Mouse (Mus musculus) liver, embryonic 16.5 days (tissue): ENCODE measurements around the gene Lcn12. TPM values are rescaled to one million over a fixed set of nuclear protein-coding genes. Genes with fewer than 3 reads are reported as not detected.

Experiments
- ATAC-seq: fragments of 200-750 bp; cut with Nextera tagmentation; 2 replicates; pipeline ENCODE4 v1.8.0; 2017; ENCODE audit warnings: low read depth, mild to moderate bottlenecking, moderate number of reproducible peaks, moderate library complexity
- H3K27ac ChIP-seq: fragments of 300-500 bp; sonication (generic); 2 replicates; pipeline ENCODE4 v1.5.1; 2014; ENCODE audit warnings: mild to moderate bottlenecking, low read length
- H3K27me3 ChIP-seq: fragments of 300-500 bp; sonication (generic); 2 replicates; pipeline ENCODE4 v1.6.1; 2014; ENCODE audit warnings: low read depth, low read length, mixed read lengths; ENCODE audit not compliant: control insufficient read depth, insufficient read depth
- H3K36me3 ChIP-seq: fragments of 300-500 bp; sonication (generic); 2 replicates; pipeline ENCODE4 v1.6.1; 2014; ENCODE audit warnings: mild to moderate bottlenecking; ENCODE audit not compliant: control insufficient read depth, insufficient read depth
- H3K4me1 ChIP-seq: fragments of 300-500 bp; sonication (generic); 2 replicates; pipeline ENCODE4 v1.6.1; 2014; ENCODE audit warnings: low read depth, low read length, mixed read lengths; ENCODE audit not compliant: control insufficient read depth
- H3K4me2 ChIP-seq: fragments of 300-500 bp; sonication (generic); 2 replicates; pipeline ENCODE4 v1.6.1; 2014; ENCODE audit warnings: low read depth, low read length, mixed read lengths
- H3K4me3 ChIP-seq: fragments of 300-500 bp; sonication (generic); 2 replicates; pipeline ENCODE4 v1.5.1; 2014; ENCODE audit warnings: low read depth, mild to moderate bottlenecking, low read length
- H3K9ac ChIP-seq: fragments of 300-500 bp; sonication (generic); 2 replicates; pipeline ENCODE4 v1.6.1; 2014; ENCODE audit warnings: low read depth, low read length
- H3K9me3 ChIP-seq: fragments of 300-500 bp; sonication (generic); replicated peaks from 2 replicates; pipeline ENCODE4 v1.6.1; 2016; ENCODE audit warnings: low read length; ENCODE audit not compliant: control insufficient read depth
- WGBS: fragments of 180-500 bp; shearing (Covaris S2); extraction: QIAGEN DNeasy Blood & Tissue Kit; methylation state at CpG from one replicate; pipeline ENCODE4 v1.1.7; 2014; ENCODE audit not compliant: insufficient replicate concordance; 5-methylcytosine and 5-hydroxymethylcytosine counted together
- polyA plus RNA-seq: library from polyadenylated mRNA; unstranded; fragments of >200 nt; fragmentation: Nextera tagmentation; extraction: Ambion mirVana; gene quantifications from 2 replicates; pipeline ENCODE4 v1.2.1, GENCODE M21; 2015

Lcn12 gene
- polyA plus RNA-seq, 1 experiment from 2014 or later = not detected

DNA sequence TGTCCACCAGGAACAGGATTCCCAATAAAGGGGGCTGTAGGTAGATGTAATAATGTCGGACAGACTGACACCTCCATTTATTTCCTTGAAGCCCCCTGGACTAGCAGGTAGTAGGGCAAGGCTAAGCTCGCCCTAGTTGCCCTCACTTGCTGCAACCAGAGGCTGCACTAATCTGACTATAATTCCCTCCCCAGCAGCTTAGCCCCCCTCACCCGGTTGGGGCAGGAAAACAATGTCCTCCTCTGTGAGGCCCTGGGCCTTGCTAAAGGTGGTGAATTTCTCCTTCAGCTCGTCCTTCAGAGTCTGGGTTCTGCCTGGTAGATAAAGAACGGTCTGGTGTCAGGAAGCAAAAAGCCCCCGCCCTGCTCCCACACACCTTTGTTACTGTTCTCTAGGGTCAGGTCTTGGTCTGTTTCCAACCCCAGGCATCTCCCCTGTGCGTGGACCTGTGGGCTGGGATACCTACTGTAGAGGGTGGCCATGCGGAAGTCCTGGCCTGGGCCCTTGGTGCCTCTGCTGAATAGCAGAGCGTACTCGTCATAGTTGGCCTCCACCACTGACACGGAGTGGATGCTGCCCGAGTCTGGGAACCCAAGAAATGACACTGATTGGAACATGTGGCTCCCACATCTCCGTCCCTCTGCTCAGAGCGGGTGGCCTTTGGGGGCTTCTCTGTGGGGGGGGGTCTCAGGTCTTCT is 26.0 kb downstream of the Lcn12 start:
- Histone ChIP-seq H3K4me1 (no peaks in the 10 kb centered on the region), H3K36me3 (no peaks in the 10 kb centered on the region), H3K27ac (no peak overlapping the region), H3K9ac (no peak overlapping the region), H3K4me2 (no peak overlapping the region), H3K27me3 (no peaks in the 10 kb centered on the region), H3K4me3 (no peak overlapping the region), H3K9me3 (no peaks in the 10 kb centered on the region)
- ATAC-seq = no peak
- 56% methylated on average over 14 of the region's 14 CpGs for WGBS

DNA sequence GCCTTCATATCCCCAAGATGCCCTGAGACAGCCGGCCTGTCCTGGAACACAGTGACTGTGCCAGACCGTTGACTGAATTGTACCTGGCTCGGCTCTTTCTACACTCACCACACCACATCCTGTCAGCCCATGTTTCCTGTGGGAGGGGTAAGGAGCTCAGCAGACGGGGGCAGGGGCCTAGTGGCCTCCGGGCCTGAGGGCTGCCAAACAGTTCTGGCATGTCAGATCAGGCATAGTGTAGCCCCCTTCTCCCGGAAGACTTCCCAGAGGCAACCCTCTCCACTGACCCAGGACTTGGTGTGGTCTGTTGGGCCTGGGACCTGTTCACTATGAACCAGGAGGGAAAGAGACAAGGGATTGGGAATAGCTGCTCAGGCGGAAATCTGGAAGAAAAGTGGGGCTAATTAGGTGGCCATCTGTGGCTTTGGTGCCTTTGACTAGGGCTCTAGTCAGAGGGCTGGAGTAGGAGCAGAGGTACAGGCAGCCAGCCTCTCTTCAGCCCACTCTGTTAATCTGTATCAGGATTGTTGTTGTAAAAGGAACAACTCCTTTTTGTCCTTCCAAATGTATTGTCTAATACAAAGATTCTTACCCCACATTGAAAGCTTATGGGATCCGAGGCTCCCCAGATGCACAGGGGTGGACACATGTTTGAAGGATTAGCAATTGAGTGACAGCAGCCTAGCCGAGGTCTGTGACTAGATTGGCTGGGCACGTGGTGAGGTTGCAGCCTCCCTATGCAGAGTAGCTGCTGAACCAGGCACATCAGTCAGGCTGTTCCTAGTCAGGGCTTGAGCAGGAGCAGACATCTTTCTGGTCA is 27.7 kb downstream of the Lcn12 start:
- peak overlapping the region; percentile 26; the same call in 1 of the 2 replicates for H3K27ac ChIP-seq
- H3K36me3 ChIP-seq = no peaks in the 10 kb centered on the region
- no peak for ATAC-seq
- H3K4me3 ChIP-seq = no peak overlapping the region
- no peaks in the 10 kb centered on the region for H3K9me3 ChIP-seq
- no peak overlapping the region for H3K4me2 ChIP-seq
- no peak overlapping the region for H3K9ac ChIP-seq
- 17% methylated on average over 10 of the region's 10 CpGs for WGBS
- no peaks in the 10 kb centered on the region for H3K27me3 ChIP-seq
- H3K4me1 ChIP-seq = peaks cover 6% of the 10 kb centered on the region

DNA sequence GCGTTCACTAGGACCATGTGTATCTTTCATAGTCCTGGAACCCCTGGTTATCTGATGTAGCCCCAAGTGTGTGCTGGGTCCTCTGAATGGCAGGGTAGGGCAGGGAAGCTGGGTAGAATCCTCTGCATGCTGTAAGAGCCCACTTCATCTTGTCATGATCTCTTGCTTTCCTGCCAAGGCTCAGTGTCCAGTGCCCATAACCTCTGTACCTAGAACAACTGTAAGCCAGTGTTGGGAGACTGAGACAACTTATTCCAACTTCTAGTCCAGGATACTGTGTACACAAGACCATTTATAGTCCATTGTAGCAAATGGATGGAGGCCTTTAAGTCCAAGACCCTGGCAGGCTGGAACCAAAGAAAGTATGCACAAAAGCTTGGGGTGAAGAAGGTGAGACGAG is 28.5 kb downstream of the Lcn12 start:
- H3K9me3 ChIP-seq = no peaks in the 10 kb centered on the region
- no peaks in the 10 kb centered on the region for H3K36me3 ChIP-seq
- 28% methylated on average over 2 of the region's 2 CpGs for WGBS
- peak overlapping the region; percentile 26; the same call in 1 of the 2 replicates for H3K27ac ChIP-seq
- no peak for ATAC-seq
- H3K9ac ChIP-seq = no peak overlapping the region
- no peak overlapping the region for H3K4me2 ChIP-seq
- no peak overlapping the region for H3K4me3 ChIP-seq
- H3K27me3 ChIP-seq = no peaks in the 10 kb centered on the region
- peaks cover 9% of the 10 kb centered on the region for H3K4me1 ChIP-seq

DNA sequence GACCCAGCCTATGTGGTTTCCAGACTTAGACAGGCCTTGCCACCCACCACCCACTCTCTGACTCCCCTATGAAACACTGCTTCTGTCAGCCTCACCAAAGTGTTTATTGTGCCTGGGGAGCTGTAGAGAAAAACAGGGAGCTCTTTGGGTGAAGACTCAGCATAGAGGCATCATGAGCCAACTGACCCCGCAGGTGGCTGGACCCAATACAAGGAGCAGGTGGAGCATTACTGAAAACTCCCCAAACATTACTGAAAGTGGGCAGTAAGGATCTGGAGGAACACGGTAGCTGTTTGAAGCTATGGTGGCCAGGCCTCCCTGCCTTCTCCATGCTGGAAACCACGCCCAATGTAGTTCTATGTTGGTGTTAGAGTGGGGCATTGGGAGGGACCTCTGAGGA is 30.1 kb downstream of the Lcn12 start:
- Histone ChIP-seq H3K27me3 (no peaks in the 10 kb centered on the region), H3K36me3 (no peaks in the 10 kb centered on the region), H3K27ac (no peak overlapping the region), H3K4me2 (no peak overlapping the region), H3K9ac (no peak overlapping the region), H3K9me3 (no peaks in the 10 kb centered on the region), H3K4me1 (peaks cover 24% of the 10 kb centered on the region), H3K4me3 (no peak overlapping the region)
- 67% methylated on average over 3 of the region's 3 CpGs for WGBS
- no peak for ATAC-seq

DNA sequence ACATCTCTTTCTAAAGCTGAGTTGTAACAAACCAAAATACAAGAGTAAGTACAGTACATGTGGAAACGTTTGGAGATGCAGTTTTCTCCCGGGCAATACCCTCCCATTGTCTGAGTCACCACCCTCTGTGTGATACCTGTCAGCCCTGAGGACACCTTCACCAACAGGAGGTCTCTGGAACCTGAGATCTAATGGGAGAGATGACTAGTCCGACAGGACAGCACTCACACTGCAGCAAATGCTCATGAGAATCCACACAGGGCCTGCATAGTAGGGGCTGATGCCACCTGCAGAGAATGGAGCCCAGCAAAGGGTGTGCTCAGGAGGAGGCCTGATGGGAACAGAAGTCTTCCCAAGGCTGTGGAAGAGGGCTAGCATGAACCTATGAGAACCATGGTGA is 32.3 kb downstream of the Lcn12 start:
- Histone ChIP-seq H3K4me1 (peaks cover 24% of the 10 kb centered on the region), H3K36me3 (no peaks in the 10 kb centered on the region), H3K27me3 (no peaks in the 10 kb centered on the region), H3K4me3 (peak overlapping the region; percentile 88), H3K4me2 (peak overlapping the region; percentile 78), H3K9ac (no peak overlapping the region; the same call in 1 of the 2 replicates), H3K9me3 (no peaks in the 10 kb centered on the region), H3K27ac (peak overlapping the region; percentile 69)
- ATAC-seq = no peak
- 18% methylated on average over 3 of the region's 3 CpGs for WGBS

DNA sequence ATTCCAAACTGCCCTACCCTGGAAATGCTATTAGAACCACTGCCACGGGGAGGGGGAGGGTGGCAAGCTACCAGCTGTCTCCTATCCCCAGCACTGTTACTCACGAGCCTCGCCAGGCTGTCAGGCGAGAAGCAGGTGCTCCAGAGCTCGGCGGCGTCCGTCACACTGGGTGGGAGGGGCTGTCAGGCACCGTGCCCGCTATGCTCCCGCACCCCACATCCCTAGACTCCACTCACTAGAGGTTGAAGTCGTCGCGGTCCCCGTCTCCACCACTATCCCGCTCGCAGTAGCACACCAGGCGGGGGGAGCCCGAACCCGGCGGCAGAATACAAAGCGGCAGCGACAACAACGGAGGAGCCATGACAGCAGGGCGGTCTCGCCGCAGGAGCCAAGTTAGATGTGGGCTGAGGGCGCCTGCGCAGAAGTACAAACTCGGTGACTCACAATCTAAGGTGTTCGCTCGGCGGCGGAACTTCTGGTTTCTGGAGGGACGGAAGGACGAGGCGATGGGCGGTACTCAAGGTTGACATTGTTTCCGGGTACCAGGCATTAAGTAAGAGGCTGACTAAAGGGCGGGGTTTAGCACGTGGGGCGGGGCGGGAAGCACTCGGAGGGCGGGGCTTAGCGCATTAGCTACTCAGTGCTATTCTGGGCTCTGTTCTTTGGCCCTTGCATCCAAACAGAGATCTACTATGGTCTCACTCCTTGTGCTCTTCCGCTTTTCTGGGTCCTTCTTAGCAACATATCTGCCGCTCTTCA is 33.0 kb downstream of the Lcn12 start, which contains the start of gene Paxx:
TSS of gene Paxx (minus strand) at position 544 of the 759 bp plus-strand sequence.
- no peaks in the 10 kb centered on the region for H3K27me3 ChIP-seq
- H3K4me2 ChIP-seq = peak within 1 kb of the TSS; percentile 78
- peak; percentile 88 for ATAC-seq
- peak within 1 kb of the TSS; percentile 94 for H3K27ac ChIP-seq
- H3K9me3 ChIP-seq = no peaks in the 10 kb centered on the region
- no peaks in the 10 kb centered on the region for H3K36me3 ChIP-seq
- WGBS = under 1% methylated on average over 48 of the region's 48 CpGs
- peaks cover 24% of the 10 kb centered on the region for H3K4me1 ChIP-seq
- peak within 1 kb of the TSS; percentile 88 for H3K4me3 ChIP-seq
- peak within 1 kb of the TSS; percentile 85 for H3K9ac ChIP-seq

DNA sequence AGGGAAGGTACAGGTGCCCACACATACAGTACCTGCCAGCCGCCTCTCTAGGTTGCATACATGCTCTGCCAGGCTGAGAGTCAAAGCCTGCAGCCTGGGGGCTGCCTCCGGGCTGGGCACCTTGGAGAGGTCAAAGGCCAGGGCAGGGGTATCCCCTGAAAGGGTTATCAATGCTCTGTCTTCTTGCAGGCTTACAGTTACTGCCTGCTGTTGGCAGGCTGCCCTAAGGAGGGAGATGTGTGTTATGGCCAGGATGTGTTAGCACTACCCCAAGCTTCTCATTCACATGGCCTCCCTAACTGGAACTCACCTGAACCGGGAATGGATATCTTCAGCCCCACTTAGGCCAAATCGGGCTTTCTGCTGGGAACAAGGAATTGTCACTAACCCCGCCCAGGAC is 33.6 kb downstream of the Lcn12 start:
- no peak for ATAC-seq
- Histone ChIP-seq H3K4me1 (peaks cover 24% of the 10 kb centered on the region), H3K9me3 (no peaks in the 10 kb centered on the region), H3K4me3 (peak overlapping the region; percentile 88), H3K4me2 (peak overlapping the region; percentile 78), H3K9ac (peak overlapping the region; percentile 85), H3K27me3 (no peaks in the 10 kb centered on the region), H3K36me3 (no peaks in the 10 kb centered on the region), H3K27ac (no peak overlapping the region; the same call in 1 of the 2 replicates)
- 33% methylated on average over 5 of the region's 5 CpGs for WGBS

DNA sequence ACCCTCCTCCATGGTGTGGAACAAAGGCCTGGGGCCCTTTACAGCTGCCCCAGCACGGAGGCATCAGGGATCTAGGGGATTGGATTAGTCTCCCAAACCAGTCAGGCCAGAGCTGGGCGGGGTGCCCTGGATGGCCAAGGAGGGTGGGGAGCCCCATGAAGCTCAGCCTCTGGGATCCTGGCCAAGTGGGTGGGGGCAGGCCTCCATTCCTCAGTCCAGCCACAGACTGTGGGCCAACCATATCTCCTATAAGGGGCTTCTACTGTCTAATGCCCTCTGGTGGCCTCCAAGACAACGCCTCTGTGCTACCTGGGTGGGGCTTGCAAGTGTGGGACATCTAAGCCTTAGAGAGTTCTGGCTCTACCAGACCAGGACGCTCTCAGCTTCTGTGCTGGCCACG is 34.8 kb downstream of the Lcn12 start:
- Histone ChIP-seq H3K4me1 (peaks cover 24% of the 10 kb centered on the region), H3K4me3 (no peak overlapping the region), H3K9me3 (no peaks in the 10 kb centered on the region), H3K9ac (no peak overlapping the region), H3K36me3 (no peaks in the 10 kb centered on the region), H3K27me3 (no peaks in the 10 kb centered on the region), H3K27ac (no peak overlapping the region), H3K4me2 (no peak overlapping the region)
- no peak for ATAC-seq
- 63% methylated on average over 5 of the region's 5 CpGs for WGBS
